Mouse (Mus musculus): ENCODE measurements around the gene Cdrt4. TPM values are rescaled to one million over a fixed set of nuclear protein-coding genes. Genes with fewer than 3 reads are reported as not detected.

The Cdrt4 gene
- polyA plus RNA-seq, 1 experiment from 2014 or later = not detected

DNA sequence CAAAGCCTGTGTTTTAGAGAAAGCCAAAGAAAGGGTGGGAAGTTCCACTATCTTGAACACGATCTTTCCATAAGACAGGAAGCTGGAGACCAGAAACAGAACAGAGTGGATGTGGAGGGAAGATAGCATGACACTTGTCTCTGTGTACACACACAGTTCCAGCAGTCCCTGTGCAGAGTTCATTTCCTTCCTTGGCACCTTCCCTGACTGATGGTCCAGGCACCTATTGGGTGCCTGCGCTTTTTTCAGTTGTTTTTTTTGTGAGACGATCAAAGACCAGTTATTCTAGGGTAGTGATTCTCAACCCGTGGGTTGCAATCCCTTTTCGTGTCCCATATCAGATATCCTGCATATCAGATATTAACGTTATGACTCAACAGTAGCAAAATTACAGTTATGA lies 13.0 kb upstream of the Cdrt4 start:
- 72% methylated on average over 6 of the region's 6 CpGs for WGBS
- no peak overlapping the region for H3K27ac ChIP-seq (ENCODE audit: low read length)
- no peaks in the 10 kb centered on the region for H3K9me3 ChIP-seq (ENCODE audit: low read length)
- no peak overlapping the region for H3K4me3 ChIP-seq (ENCODE audit: low read length)
- no peak for ATAC-seq (ENCODE audit: low FRiP score, low TSS enrichment)
- no peaks in the 10 kb centered on the region for H3K36me3 ChIP-seq (ENCODE audit: insufficient read depth, low read length)
- no peaks in the 10 kb centered on the region for H3K4me1 ChIP-seq (ENCODE audit: insufficient read depth, low read length)
- no peak overlapping the region for H3K4me2 ChIP-seq (replicated peaks; ENCODE audit: low read depth, low read length)
- H3K27me3 ChIP-seq (ENCODE audit: insufficient read depth, low read length) = no peaks in the 10 kb centered on the region
- H3K9ac ChIP-seq (replicated peaks; ENCODE audit: low read length) = no peak overlapping the region

GRCm38 (mm10) chr11:62938921-62939320 lies 12.1 kb upstream of the Cdrt4 start:
- Histone ChIP-seq H3K36me3 (ENCODE audit: insufficient read depth, low read length) (no peaks in the 10 kb centered on the region), H3K9me3 (ENCODE audit: low read length) (no peaks in the 10 kb centered on the region), H3K4me2 (replicated peaks; ENCODE audit: low read depth, low read length) (no peak overlapping the region), H3K27ac (ENCODE audit: low read length) (no peak overlapping the region), H3K4me3 (ENCODE audit: low read length) (no peak overlapping the region), H3K9ac (replicated peaks; ENCODE audit: low read length) (no peak overlapping the region), H3K4me1 (ENCODE audit: insufficient read depth, low read length) (no peaks in the 10 kb centered on the region), H3K27me3 (ENCODE audit: insufficient read depth, low read length) (no peaks in the 10 kb centered on the region)
- 72% methylated on average over 5 of the region's 5 CpGs for WGBS
- no peak for ATAC-seq (ENCODE audit: low FRiP score, low TSS enrichment)

- H3K4me2 ChIP-seq (replicated peaks; ENCODE audit: low read depth, low read length) = no peak overlapping the region
- no peak overlapping the region for H3K9ac ChIP-seq (replicated peaks; ENCODE audit: low read length)
- no peaks in the 10 kb centered on the region for H3K27me3 ChIP-seq (ENCODE audit: insufficient read depth, low read length)
- H3K27ac ChIP-seq (ENCODE audit: low read length) = no peak overlapping the region
- no peaks in the 10 kb centered on the region for H3K36me3 ChIP-seq (ENCODE audit: insufficient read depth, low read length)
- H3K4me1 ChIP-seq (ENCODE audit: insufficient read depth, low read length) = no peaks in the 10 kb centered on the region
- H3K4me3 ChIP-seq (ENCODE audit: low read length) = no peak overlapping the region
- WGBS = 92% methylated on average over 3 of the region's 3 CpGs
- no peaks in the 10 kb centered on the region for H3K9me3 ChIP-seq (ENCODE audit: low read length)
- no peak for ATAC-seq (ENCODE audit: low FRiP score, low TSS enrichment)
These were observed 10.8 kb upstream of the Cdrt4 start for GRCm38 (mm10) chr11:62940176-62940575.

GRCm38 (mm10) chr11:62943538-62943937 lies 7.5 kb upstream of the Cdrt4 start:
- 61% methylated on average over 6 of the region's 6 CpGs for WGBS
- no peaks in the 10 kb centered on the region for H3K9me3 ChIP-seq (ENCODE audit: low read length)

DNA sequence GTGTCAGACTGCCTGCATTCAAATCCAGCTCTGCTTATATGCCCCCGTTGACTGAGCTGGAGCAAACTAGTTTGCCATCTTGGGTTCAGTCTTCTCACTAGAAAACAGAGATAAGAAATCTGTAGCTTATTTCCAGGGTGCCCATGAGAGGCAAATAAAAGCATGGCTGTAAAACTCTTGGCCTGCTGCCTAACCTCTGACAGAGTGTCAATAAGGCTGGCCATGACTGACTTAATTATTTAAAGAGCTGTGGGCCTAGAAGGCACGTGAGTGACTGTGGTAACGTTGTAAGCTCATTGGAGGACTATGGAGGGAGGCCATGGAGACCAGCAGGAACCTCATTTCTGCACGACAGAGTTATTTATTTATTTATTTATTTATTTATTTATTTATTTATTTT lies 5.5 kb upstream of the Cdrt4 start:
- Histone ChIP-seq H3K27ac (ENCODE audit: low read length) (no peak overlapping the region), H3K27me3 (ENCODE audit: insufficient read depth, low read length) (no peaks in the 10 kb centered on the region), H3K4me2 (replicated peaks; ENCODE audit: low read depth, low read length) (no peak overlapping the region), H3K9ac (replicated peaks; ENCODE audit: low read length) (no peak overlapping the region), H3K9me3 (ENCODE audit: low read length) (no peaks in the 10 kb centered on the region), H3K4me1 (ENCODE audit: insufficient read depth, low read length) (no peaks in the 10 kb centered on the region), H3K36me3 (ENCODE audit: insufficient read depth, low read length) (no peaks in the 10 kb centered on the region), H3K4me3 (ENCODE audit: low read length) (no peak overlapping the region)
- no peak for ATAC-seq (ENCODE audit: low FRiP score, low TSS enrichment)
- 59% methylated on average over 4 of the region's 4 CpGs for WGBS

More at GRCm38 (mm10) chr11:62943538-62943937, 7.5 kb upstream of the Cdrt4 start:
- Histone ChIP-seq H3K4me1 (ENCODE audit: insufficient read depth, low read length) (no peaks in the 10 kb centered on the region), H3K4me2 (replicated peaks; ENCODE audit: low read depth, low read length) (no peak overlapping the region), H3K36me3 (ENCODE audit: insufficient read depth, low read length) (no peaks in the 10 kb centered on the region), H3K4me3 (ENCODE audit: low read length) (no peak overlapping the region), H3K27me3 (ENCODE audit: insufficient read depth, low read length) (no peaks in the 10 kb centered on the region), H3K27ac (ENCODE audit: low read length) (no peak overlapping the region), H3K9ac (replicated peaks; ENCODE audit: low read length) (no peak overlapping the region)
- no peak for ATAC-seq (ENCODE audit: low FRiP score, low TSS enrichment)

- Histone ChIP-seq H3K9ac (replicated peaks; ENCODE audit: low read length) (no peak overlapping the region), H3K4me3 (ENCODE audit: low read length) (no peak overlapping the region), H3K9me3 (ENCODE audit: low read length) (no peaks in the 10 kb centered on the region; the same call in 1 of the 2 replicates), H3K27ac (ENCODE audit: low read length) (no peak overlapping the region), H3K4me1 (ENCODE audit: insufficient read depth, low read length) (no peaks in the 10 kb centered on the region), H3K36me3 (ENCODE audit: insufficient read depth, low read length) (no peaks in the 10 kb centered on the region), H3K4me2 (replicated peaks; ENCODE audit: low read depth, low read length) (no peak overlapping the region), H3K27me3 (ENCODE audit: insufficient read depth, low read length) (no peaks in the 10 kb centered on the region)
- 89% methylated on average over 1 of the region's 1 CpGs for WGBS
- ATAC-seq (ENCODE audit: low FRiP score, low TSS enrichment) = no peak
These were observed 1.4 kb upstream of the Cdrt4 start for GRCm38 (mm10) chr11:62949548-62949947.

DNA sequence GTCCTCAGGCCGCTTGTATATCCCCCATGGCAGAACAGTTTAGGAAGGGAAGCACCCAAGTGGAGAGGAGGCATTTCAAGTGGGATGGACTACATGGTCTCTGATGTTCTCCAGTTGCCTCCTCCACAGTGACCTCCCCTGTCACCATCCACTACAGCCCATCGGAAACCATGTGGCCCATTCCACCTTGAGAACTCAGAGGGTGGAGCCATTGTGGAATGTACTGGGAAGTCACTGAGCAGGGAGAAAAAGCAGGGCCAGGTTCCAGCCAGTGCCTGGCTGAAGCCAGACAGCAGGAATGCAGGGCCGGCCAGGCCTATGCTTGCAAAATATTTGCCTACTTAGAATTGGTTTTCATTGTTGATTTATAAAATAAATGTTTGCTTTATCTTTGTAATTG lies 3.8 kb downstream of the Cdrt4 start:
- Histone ChIP-seq H3K27me3 (ENCODE audit: insufficient read depth, low read length) (no peaks in the 10 kb centered on the region), H3K4me2 (replicated peaks; ENCODE audit: low read depth, low read length) (no peak overlapping the region), H3K4me1 (ENCODE audit: insufficient read depth, low read length) (no peaks in the 10 kb centered on the region), H3K36me3 (ENCODE audit: insufficient read depth, low read length) (no peaks in the 10 kb centered on the region), H3K9ac (replicated peaks; ENCODE audit: low read length) (no peak overlapping the region), H3K27ac (ENCODE audit: low read length) (no peak overlapping the region), H3K4me3 (ENCODE audit: low read length) (no peak overlapping the region), H3K9me3 (ENCODE audit: low read length) (peaks cover 9% of the 10 kb centered on the region)
- WGBS = 82% methylated on average over 2 of the region's 3 CpGs
- no peak for ATAC-seq (ENCODE audit: low FRiP score, low TSS enrichment)

DNA sequence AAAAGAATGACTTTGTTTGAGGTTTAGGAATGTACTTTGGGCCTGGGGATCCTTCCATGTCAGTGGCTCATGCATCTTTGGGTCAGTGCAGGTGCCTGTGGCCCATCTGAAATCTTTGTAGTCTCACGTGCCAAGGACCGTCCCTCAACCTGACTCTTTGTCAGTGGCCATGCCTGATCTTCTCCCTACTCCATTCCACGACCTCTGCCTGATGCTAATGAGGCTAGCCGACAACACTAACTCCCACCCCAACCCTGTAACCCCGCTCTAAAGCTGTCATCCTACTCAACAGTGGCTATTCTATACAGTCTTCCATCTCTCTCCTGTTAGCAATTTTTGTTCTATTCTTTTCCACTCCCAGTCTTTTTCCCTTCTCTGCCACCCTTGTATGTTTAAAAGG lies 4.2 kb downstream of the Cdrt4 start:
- no peak overlapping the region for H3K27ac ChIP-seq (ENCODE audit: low read length)
- no peaks in the 10 kb centered on the region for H3K27me3 ChIP-seq (ENCODE audit: insufficient read depth, low read length)
- peaks cover 9% of the 10 kb centered on the region for H3K9me3 ChIP-seq (ENCODE audit: low read length)
- no peak for ATAC-seq (ENCODE audit: low FRiP score, low TSS enrichment)
- H3K4me3 ChIP-seq (ENCODE audit: low read length) = no peak overlapping the region
- WGBS = 74% methylated on average over 5 of the region's 5 CpGs
- no peak overlapping the region for H3K9ac ChIP-seq (replicated peaks; ENCODE audit: low read length)
- no peak overlapping the region for H3K4me2 ChIP-seq (replicated peaks; ENCODE audit: low read depth, low read length)
- H3K36me3 ChIP-seq (ENCODE audit: insufficient read depth, low read length) = no peaks in the 10 kb centered on the region
- no peaks in the 10 kb centered on the region for H3K4me1 ChIP-seq (ENCODE audit: insufficient read depth, low read length)

GRCm38 (mm10) chr11:62955776-62956175 lies 4.8 kb downstream of the Cdrt4 start:
- Histone ChIP-seq H3K4me1 (ENCODE audit: insufficient read depth, low read length) (no peaks in the 10 kb centered on the region), H3K9ac (replicated peaks; ENCODE audit: low read length) (no peak overlapping the region), H3K27ac (ENCODE audit: low read length) (no peak overlapping the region), H3K9me3 (ENCODE audit: low read length) (peaks cover 9% of the 10 kb centered on the region), H3K4me2 (replicated peaks; ENCODE audit: low read depth, low read length) (no peak overlapping the region), H3K4me3 (ENCODE audit: low read length) (no peak overlapping the region), H3K36me3 (ENCODE audit: insufficient read depth, low read length) (no peaks in the 10 kb centered on the region), H3K27me3 (ENCODE audit: insufficient read depth, low read length) (no peaks in the 10 kb centered on the region)
- 25% methylated on average over 6 of the region's 6 CpGs for WGBS
- no peak for ATAC-seq (ENCODE audit: low FRiP score, low TSS enrichment)

- Histone ChIP-seq H3K9ac (replicated peaks; ENCODE audit: low read length) (no peak overlapping the region), H3K4me3 (ENCODE audit: low read length) (no peak overlapping the region), H3K27ac (ENCODE audit: low read length) (no peak overlapping the region), H3K4me2 (replicated peaks; ENCODE audit: low read depth, low read length) (no peak overlapping the region), H3K4me1 (ENCODE audit: insufficient read depth, low read length) (no peaks in the 10 kb centered on the region), H3K9me3 (ENCODE audit: low read length) (peaks cover 9% of the 10 kb centered on the region), H3K27me3 (ENCODE audit: insufficient read depth, low read length) (no peaks in the 10 kb centered on the region), H3K36me3 (ENCODE audit: insufficient read depth, low read length) (no peaks in the 10 kb centered on the region)
- no peak for ATAC-seq (ENCODE audit: low FRiP score, low TSS enrichment)
- WGBS = 92% methylated on average over 8 of the region's 8 CpGs
These were observed 6.7 kb downstream of the Cdrt4 start for GRCm38 (mm10) chr11:62957626-62958180.
